Mouse (Mus musculus): ENCODE data around the gene Rpl37. TPM values are rescaled to one million over a fixed set of nuclear protein-coding genes. Genes with fewer than 3 reads are reported as not detected.

Gene Rpl37
- polyA plus RNA-seq (2012; rRNA removed), result 845 and 981 TPM in 2 replicates

GRCm38 (mm10) chr15:5116270-5117030 lies at the start of gene Rpl37:
Gene Rpl37 (plus strand): TSS chr15:5116645.
- Histone ChIP-seq H3K4me3 (replicated peaks; ENCODE audit: insufficient read depth, low read depth, low read length) (peak within 1 kb of the TSS; percentile 64), H3K27me3 (ENCODE audit: control insufficient read depth, insufficient read depth, low read length) (no peaks in the 10 kb centered on the region), H3K27ac (ENCODE audit: insufficient read depth, low read length) (peak within 1 kb of the TSS; percentile 88), H3K4me1 (ENCODE audit: control insufficient read depth, insufficient read depth, low read length) (no peaks in the 10 kb centered on the region)
- DNase-seq, result peak; percentile 98
- peak; percentile 32; the same call in 1 of the 2 replicates for TF ChIP-seq CTCF (IDR thresholded peaks at IDR 0.05; ENCODE audit: borderline replicate concordance, insufficient read depth, low read depth, low read length)
- TF ChIP-seq POLR2A (IDR thresholded peaks at IDR 0.05; ENCODE audit: borderline replicate concordance, insufficient read depth, low read length), result peak; percentile 88
- WGBS, result under 1% methylated on average over 55 of the region's 55 CpGs

- DNase-seq, result peak; percentile 49 to 55
- no peaks in the 10 kb centered on the region for H3K4me1 ChIP-seq (ENCODE audit: control insufficient read depth, insufficient read depth, low read length)
- TF ChIP-seq CTCF (IDR thresholded peaks at IDR 0.05; ENCODE audit: borderline replicate concordance, insufficient read depth, low read depth, low read length), result peak; percentile 86
- TF ChIP-seq POLR2A (IDR thresholded peaks at IDR 0.05; ENCODE audit: borderline replicate concordance, insufficient read depth, low read length), result no peak
- H3K27ac ChIP-seq (ENCODE audit: insufficient read depth, low read length), result no peak overlapping the region
- H3K27me3 ChIP-seq (ENCODE audit: control insufficient read depth, insufficient read depth, low read length), result no peaks in the 10 kb centered on the region; the same call in 1 of the 2 replicates
- no peak overlapping the region for H3K4me3 ChIP-seq (replicated peaks; ENCODE audit: insufficient read depth, low read depth, low read length)
- 55% methylated on average over 15 of the region's 15 CpGs for WGBS
Observed at GRCm38 (mm10) chr15:5068801-5069518, 47.5 kb upstream of the Rpl37 start.

DNA sequence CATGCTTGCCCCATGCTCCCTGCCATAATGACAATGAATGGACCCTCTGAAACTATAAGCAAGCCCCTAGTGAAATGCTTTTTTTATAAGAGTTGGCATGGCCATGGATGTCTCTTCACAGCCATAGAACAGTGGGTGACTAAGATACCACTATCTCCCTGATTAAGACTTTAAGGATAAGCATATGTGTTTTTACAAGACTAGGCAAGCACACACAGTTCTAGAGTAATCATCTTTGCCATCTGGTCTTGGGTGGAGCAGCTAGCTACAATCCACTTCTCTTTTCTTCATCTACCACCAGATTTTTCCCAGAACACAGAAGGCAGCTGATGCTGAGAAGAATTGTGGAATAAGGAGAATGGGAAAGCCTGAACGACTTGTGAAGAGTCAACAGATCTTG lies 35.2 kb upstream of the Rpl37 start:
- H3K27me3 ChIP-seq (ENCODE audit: control insufficient read depth, insufficient read depth, low read length), result no peaks in the 10 kb centered on the region
- TF ChIP-seq CTCF (IDR thresholded peaks at IDR 0.05; ENCODE audit: borderline replicate concordance, insufficient read depth, low read depth, low read length) (no peak), POLR2A (IDR thresholded peaks at IDR 0.05; ENCODE audit: borderline replicate concordance, insufficient read depth, low read length) (no peak)
- no peak overlapping the region for H3K4me3 ChIP-seq (replicated peaks; ENCODE audit: insufficient read depth, low read depth, low read length)
- no peak for DNase-seq
- H3K4me1 ChIP-seq (ENCODE audit: control insufficient read depth, insufficient read depth, low read length), result no peaks in the 10 kb centered on the region
- WGBS, result 81% methylated on average over 1 of the region's 1 CpGs
- H3K27ac ChIP-seq (ENCODE audit: insufficient read depth, low read length), result no peak overlapping the region

DNA sequence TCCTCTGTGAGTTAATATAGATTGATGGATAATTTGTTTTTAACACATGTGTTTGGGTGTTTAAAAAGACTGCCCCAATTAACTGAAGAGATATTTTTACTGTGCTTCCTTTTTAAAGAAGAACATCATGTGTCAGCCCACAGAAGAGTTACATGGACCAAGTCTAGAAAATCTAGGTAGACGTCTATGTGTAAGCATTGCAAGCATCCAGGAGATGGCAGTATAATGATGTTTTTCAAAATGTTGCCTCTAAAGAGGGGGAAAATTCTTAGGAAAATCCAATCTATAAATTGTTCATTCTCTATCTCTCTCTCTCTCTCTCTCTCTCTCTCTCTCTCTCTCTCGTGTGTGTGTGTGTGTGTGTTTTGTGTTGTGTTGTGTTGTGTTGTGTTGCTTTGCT lies 30.3 kb upstream of the Rpl37 start:
- Histone ChIP-seq H3K27me3 (ENCODE audit: control insufficient read depth, insufficient read depth, low read length) (no peaks in the 10 kb centered on the region), H3K27ac (ENCODE audit: insufficient read depth, low read length) (no peak overlapping the region), H3K4me3 (replicated peaks; ENCODE audit: insufficient read depth, low read depth, low read length) (no peak overlapping the region), H3K4me1 (ENCODE audit: control insufficient read depth, insufficient read depth, low read length) (no peaks in the 10 kb centered on the region)
- no peak for DNase-seq
- TF ChIP-seq POLR2A (IDR thresholded peaks at IDR 0.05; ENCODE audit: borderline replicate concordance, insufficient read depth, low read length) (no peak), CTCF (IDR thresholded peaks at IDR 0.05; ENCODE audit: borderline replicate concordance, insufficient read depth, low read depth, low read length) (peak; percentile 5; the same call in 1 of the 2 replicates)
- 25% methylated on average over 2 of the region's 2 CpGs for WGBS

- WGBS, result 47% methylated on average over 7 of the region's 7 CpGs
- Histone ChIP-seq H3K4me3 (replicated peaks; ENCODE audit: insufficient read depth, low read depth, low read length) (no peak overlapping the region), H3K4me1 (ENCODE audit: control insufficient read depth, insufficient read depth, low read length) (no peaks in the 10 kb centered on the region), H3K27me3 (ENCODE audit: control insufficient read depth, insufficient read depth, low read length) (no peaks in the 10 kb centered on the region), H3K27ac (ENCODE audit: insufficient read depth, low read length) (no peak overlapping the region)
- DNase-seq, result no peak
- no peak for TF ChIP-seq CTCF (IDR thresholded peaks at IDR 0.05; ENCODE audit: borderline replicate concordance, insufficient read depth, low read depth, low read length)
Observed at GRCm38 (mm10) chr15:5088850-5089608, 27.4 kb upstream of the Rpl37 start.

DNA sequence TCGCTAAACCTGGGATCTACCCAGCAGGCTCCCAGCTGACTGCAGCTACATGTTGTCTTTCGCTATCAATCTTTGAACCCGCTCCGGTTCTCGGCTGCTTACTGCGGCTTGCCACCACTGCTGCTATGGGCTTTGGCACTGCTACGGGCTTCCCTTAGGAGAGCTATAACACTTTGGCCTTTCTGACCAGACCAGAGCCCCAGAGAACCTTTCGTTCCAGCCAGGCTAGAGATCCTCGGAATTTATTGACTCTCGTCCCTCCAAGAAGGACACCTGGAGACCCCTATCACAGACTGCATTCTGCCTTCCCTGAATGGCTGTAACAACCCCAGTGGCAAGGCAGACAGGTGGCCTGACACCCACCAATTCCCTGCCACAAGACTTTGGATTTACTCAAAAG lies 26.3 kb upstream of the Rpl37 start:
- Histone ChIP-seq H3K27ac (ENCODE audit: insufficient read depth, low read length) (no peak overlapping the region), H3K27me3 (ENCODE audit: control insufficient read depth, insufficient read depth, low read length) (no peaks in the 10 kb centered on the region), H3K4me3 (replicated peaks; ENCODE audit: insufficient read depth, low read depth, low read length) (no peak overlapping the region), H3K4me1 (ENCODE audit: control insufficient read depth, insufficient read depth, low read length) (no peaks in the 10 kb centered on the region)
- no peak for TF ChIP-seq POLR2A (IDR thresholded peaks at IDR 0.05; ENCODE audit: borderline replicate concordance, insufficient read depth, low read length)
- TF ChIP-seq CTCF (IDR thresholded peaks at IDR 0.05; ENCODE audit: borderline replicate concordance, insufficient read depth, low read depth, low read length), result no peak
- DNase-seq, result no peak
- 94% methylated on average over 10 of the region's 10 CpGs for WGBS

DNA sequence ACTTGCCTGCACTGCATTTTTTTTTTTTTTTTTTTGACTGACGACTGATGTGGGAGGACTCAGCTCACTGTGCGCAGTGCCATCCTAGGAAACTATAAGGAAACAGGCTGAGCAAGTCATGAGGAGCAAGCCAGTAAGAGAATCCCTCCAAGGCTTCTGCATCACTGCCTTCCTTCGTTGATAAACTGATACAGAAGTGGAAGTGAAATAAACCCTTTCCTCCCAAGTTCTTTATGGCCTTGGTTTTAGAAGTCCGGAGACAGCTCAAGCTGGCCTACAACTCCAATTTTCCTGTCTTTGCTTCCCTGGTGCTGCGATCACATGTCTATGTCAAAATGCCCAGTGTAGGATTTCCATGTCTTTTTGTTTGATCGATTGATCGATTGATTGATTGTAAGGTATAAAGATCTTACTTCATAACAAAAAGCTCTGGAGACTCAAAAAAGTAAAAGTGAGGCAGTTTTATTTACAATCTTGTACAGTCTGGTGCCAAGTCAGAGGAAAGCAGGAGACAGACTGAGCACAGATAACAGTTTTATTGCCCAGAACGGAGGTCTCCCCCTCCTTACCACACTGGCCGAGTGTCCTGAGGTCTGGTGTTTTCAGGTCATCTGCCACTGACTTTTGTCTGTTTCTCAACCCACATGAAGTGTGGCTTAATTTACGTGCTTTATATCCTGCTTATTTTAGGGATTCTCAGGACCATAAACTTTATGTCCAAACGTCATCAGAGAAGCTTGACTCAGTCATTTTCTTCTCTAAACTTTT lies 20.7 kb upstream of the Rpl37 start:
- WGBS, result 87% methylated on average over 11 of the region's 11 CpGs

More for the DNA sequence above, 20.7 kb upstream of the Rpl37 start:
- Histone ChIP-seq H3K4me3 (replicated peaks; ENCODE audit: insufficient read depth, low read depth, low read length) (no peak overlapping the region), H3K27ac (ENCODE audit: insufficient read depth, low read length) (no peak overlapping the region), H3K4me1 (ENCODE audit: control insufficient read depth, insufficient read depth, low read length) (no peaks in the 10 kb centered on the region), H3K27me3 (ENCODE audit: control insufficient read depth, insufficient read depth, low read length) (no peaks in the 10 kb centered on the region)
- TF ChIP-seq POLR2A (IDR thresholded peaks at IDR 0.05; ENCODE audit: borderline replicate concordance, insufficient read depth, low read length), result no peak
- TF ChIP-seq CTCF (IDR thresholded peaks at IDR 0.05; ENCODE audit: borderline replicate concordance, insufficient read depth, low read depth, low read length), result no peak
- DNase-seq, result no peak

All from cerebellum, adult 2 months (tissue).